Mouse (Mus musculus): Measurements from ENCODE around the gene Hist1h2bk.
"Not testable (repeated sequence)": the region's sequence is repeated elsewhere in the genome, so short reads cannot be mapped to it uniquely, and the experiment has no call there.

The Hist1h2bk gene

DNA sequence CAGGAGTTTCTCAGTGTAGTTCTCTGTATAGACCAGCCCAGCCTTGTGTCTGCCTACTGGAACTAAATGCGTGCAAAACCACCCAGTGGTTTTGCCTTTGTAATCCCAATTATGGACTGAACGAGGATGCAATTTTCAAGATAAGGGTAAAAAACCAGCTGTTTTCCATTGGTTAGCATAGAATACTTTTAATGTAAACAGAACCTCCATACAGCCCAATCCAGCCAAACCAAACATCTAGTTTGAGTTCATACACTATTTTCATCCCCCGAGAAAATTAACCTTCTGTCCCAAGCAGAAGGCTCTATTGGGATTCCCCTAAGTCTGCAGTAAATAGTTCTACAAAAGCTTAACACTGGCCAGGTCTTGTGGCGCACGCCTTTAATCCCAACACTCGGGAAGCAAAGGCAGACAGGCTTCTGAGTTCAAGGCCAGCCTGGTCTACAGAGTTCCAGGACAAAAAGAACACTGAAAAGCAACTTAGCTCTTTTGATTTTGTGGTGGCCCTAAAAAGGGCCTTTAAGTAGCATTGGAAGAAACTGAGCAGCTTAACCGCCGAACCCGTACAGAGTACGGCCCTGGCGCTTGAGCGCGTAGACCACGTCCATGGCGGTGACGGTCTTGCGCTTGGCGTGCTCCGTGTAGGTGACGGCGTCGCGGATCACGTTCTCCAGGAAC lies 4.9 kb downstream of the Hist1h2bk start:
- ATAC-seq (ENCODE audit: low TSS enrichment): no peak

DNA sequence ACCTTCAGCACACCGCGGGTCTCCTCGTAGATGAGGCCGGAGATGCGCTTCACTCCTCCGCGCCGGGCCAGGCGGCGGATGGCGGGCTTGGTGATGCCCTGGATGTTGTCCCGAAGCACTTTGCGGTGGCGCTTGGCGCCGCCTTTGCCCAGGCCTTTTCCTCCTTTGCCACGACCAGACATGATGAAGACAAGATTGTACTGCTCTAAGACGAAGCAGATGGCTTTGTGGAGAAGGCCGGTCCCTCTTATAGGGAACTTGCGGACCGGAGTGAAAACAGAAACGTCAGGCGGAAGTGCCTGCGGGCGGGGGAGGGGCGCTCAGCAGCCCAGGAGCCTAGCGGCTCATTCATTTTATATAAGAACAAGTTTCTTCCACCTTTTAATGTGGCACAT lies 5.5 kb downstream of the Hist1h2bk start, which contains the start of gene Hist1h4i:
TSS of gene Hist1h4i (minus strand) at position 221 of the 395 bp plus-strand sequence.
- peak; percentile 81 for ATAC-seq (ENCODE audit: low TSS enrichment)

DNA sequence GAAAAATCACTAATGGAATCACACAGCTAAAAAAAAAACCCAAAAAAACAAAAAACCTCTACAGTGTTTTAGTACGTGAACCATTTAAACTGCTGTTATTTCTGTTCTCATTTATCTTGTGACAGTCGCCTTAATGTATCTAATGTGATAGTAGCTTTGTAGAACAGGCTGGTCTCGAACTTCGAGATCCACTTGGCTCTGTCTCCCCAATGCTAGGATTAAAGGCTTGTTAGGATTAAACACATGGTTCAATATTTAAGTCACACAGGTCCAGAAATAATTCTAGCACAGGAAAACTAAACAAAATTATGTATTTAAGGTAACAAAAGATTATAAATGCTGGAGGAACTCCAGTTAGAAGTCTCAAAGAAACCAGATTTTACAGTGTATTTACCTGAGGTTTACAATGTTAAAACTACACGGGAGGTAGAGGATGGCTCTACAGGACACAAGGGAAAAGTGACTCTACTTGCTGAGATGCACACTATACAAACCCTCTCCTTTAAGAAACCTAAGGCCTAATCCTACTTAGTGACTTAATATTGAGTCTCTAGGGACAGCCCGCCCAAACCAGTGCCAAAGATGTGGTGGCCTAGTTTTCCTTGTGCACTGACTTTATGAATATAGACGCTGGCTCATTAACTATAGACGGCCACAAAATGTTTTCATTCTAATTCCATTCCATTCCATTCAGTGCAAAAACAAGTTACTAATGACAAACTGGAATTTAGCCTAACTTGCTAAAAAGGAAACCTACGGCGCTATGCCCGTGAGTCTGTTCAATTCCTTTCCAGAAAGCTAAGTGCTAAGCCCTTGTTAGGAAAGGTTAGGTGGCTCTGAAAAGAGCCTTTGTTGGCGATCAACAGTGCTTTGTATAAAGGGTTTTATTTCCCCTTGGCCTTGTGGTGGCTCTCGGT lies 6.2 kb downstream of the Hist1h2bk start:
- ATAC-seq (ENCODE audit: low TSS enrichment): no peak

DNA sequence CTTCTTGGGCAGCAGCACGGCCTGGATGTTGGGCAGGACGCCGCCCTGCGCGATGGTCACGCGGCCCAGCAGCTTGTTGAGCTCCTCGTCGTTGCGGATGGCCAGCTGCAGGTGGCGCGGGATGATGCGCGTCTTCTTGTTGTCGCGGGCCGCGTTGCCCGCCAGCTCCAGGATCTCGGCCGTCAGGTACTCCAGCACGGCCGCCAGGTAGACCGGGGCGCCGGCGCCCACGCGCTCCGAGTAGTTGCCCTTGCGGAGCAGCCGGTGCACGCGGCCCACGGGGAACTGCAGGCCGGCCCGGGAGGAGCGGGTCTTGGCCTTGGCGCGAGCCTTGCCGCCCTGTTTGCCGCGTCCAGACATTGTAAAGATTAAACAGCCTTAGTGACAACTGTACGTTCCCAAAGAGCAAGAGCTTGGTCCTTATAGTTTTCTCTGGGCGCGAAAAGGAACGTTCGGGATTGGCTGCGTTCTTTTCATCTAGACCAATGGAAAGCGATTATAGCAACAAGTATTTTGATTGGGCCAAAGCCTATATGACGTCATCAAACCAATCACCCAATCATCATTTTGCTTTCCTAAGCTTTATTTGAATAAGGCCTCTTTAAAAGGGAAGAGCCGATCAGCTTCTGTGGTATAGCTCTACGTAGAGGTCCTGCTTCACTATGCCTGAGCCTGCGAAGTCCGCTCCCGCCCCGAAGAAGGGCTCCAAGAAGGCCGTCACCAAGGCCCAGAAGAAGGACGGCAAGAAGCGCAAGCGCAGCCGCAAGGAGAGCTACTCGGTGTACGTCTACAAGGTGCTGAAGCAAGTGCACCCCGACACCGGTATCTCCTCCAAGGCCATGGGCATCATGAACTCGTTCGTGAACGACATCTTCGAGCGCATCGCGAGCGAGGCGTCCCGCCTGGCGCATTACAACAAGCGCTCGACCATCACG lies 7.2 kb downstream of the Hist1h2bk start, which contains the start of the genes Hist1h2ag and Hist1h2bj:
TSS of gene Hist1h2ag (minus strand) at position 377 of the 935 bp plus-strand sequence.
TSS of gene Hist1h2bj (plus strand) at position 647 of the 935 bp plus-strand sequence.
- peak; percentile 91 for ATAC-seq (ENCODE audit: low TSS enrichment)

DNA sequence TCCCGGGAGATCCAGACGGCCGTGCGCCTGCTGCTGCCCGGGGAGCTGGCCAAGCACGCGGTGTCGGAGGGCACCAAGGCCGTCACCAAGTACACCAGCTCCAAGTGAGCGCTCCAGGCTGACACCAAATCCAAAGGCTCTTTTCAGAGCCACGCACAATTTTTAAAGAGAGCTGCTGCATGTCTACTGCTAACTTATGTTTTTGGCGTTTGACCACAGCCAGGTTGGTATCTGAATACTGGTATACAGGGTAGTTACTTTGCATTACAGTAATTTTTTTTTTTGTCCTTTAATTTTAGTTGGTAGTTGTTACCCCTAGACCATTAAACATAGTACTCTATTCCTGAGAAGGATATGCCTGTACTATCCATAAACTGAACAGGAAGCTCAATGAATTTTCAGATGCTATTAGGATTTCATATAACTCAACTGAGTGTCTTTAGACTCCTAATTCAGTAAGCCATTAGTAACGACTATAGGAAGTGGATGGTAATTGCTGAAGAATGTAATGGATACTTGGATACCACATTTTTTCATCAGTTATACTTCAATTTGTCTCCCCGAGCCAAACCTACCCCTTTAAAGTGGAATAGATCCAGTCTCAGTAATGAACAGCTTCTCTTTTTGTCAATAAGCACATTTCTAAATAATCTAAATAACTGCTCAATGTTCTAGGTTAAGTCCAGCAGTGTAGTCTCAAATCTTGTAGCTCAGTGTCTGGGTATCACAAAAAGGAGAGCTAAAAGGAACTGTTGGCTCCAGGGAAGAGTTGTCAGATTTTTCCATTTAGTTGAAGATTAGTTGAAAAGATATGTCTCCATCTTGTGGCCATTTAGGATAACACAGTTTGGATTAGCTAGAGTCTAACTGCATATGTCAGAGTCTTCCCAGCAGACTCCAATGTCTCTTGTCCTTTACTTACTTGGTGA lies 8.1 kb downstream of the Hist1h2bk start:
- peak; percentile 62 for ATAC-seq (ENCODE audit: low TSS enrichment)

DNA sequence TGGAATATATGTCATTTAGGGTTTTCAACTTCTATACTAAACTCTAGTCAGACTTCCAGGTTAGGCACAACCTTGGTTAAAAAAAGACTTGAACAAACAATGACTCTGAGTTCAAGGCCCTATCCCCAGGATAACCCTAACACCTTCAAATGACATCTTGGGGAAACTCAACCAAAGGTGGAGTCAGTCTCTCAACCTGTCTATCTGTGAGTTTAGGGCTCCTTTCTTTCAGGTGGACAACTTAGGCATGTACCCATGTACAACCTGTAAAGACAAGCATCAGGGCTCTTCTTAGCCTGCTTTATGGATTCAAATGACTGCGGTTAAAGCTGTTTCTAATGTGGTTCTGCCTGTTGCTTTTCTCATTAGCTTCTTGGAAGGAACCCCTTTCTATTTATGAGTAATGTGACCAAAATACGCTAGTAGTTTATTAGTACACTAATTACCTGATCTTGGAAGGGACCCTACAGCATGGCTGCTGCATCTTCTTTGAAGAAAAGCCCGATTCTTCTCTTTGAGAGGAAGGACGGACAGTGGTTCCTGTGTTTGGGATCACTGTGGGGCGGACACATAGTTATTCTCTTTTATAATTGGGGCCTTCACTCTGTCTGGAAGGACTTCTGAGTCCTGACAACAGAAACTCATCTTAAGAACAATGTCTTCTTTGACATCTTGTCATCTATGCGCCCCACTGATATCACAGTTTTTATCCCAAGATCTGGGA lies 8.9 kb downstream of the Hist1h2bk start:
- ATAC-seq (ENCODE audit: low TSS enrichment): no peak

- ATAC-seq (ENCODE audit: low TSS enrichment): no peak
These were observed 9.6 kb downstream of the Hist1h2bk start for GRCm38 (mm10) chr13:22045311-22045710.

DNA sequence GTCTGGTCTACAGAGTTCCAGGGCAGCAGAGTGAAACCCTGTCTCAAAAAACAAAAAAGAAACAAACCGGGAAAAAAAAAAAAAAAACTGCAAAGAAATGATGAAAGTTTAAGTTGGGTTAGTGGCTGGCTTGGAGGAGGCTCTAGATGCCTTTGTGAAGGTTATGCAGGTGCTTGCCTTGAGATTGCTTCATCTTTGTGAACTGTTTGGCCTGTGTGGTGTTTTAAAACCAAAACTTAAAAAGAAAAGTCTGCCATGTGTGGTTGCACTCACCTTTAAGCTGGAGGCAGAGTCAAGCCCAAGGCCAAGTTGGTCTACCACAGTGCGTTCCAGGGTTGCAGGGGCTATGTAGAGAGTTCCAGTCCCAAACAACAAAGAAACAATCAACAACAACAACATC lies 13.4 kb downstream of the Hist1h2bk start:
- ATAC-seq (ENCODE audit: low TSS enrichment): no peak

DNA sequence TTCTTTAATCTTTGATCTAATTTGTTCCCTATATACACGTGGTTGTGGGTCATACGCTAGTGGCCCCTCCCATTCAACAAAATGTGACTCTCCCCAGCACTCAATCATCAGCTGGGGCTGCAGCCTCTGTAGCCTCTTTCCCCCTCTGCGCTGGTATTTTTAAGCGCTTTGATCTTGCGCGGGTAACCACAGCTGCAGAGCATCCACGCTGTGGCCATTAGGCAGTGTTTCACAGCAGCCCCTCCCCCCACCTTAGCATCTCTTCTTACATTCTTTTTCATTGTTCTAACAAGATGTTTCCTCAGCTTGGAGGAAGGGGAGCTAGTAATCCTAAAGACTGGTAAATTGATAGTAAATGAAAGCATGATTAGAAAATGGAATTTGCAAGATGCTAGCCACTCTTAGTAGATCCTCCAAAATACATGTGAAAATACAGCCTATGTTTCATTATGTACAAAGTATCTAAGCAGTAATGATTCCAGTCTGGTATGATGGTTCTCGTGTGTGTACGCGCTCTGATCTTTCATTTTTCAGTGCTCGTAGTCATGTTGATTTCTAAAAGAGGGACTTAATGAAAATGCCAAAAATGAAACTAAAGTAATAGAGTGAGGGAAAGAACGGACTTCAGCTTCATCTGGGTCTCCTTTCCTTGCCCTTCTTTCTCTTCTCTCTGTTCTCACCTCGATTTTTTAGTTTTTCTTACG lies 14.2 kb downstream of the Hist1h2bk start:
- ATAC-seq (ENCODE audit: low TSS enrichment): 0 out of 2 replicates have a peak, but pooled peaks have one; percentile 9

DNA sequence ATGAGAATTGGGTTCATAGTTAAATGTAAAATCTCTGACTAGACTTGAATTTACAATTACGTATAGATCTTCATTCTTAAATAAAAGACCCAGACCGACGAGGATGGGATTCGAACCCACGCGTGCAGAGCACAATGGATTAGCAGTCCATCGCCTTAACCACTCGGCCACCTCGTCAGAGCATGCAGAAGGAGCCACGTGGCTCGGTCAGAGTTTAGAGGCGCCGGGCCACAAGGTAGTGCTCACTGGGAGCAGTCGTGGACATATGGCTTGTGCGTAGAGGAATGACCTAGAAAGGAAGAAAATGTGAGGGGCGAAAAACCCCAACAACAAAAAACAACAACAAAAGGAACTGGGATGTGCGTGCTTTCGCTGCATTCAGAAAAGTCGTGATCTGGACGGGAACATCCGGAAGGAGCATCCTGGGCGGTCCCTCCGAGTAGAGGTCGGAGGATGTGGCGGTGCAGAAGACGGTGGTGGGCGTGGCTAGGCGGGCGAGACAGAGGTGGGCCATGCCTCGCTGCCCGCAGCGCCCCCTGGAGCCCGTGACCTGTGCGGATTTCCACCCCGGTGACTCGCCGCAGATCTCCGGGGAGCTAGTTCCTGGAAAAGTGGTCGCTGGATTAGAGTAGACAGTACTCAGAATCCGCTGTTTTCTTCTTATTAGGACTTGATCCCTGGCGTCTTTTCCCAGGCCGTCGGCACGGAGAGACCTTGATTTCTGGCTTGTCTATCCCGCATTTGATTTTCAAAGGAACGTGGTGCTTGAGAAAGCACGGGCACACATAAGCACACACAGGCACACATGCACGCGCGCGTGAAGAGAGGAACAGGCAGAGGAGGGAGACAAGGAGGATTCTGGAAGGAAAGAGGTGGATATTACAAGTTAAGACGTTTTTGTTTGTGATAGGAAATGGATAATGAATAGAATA lies 15.2 kb downstream of the Hist1h2bk start:
- peak; percentile 94 for ATAC-seq (ENCODE audit: low TSS enrichment)

GRCm38 (mm10) chr13:22051523-22051859 lies 15.8 kb downstream of the Hist1h2bk start:
- ATAC-seq (ENCODE audit: low TSS enrichment): no peak

DNA sequence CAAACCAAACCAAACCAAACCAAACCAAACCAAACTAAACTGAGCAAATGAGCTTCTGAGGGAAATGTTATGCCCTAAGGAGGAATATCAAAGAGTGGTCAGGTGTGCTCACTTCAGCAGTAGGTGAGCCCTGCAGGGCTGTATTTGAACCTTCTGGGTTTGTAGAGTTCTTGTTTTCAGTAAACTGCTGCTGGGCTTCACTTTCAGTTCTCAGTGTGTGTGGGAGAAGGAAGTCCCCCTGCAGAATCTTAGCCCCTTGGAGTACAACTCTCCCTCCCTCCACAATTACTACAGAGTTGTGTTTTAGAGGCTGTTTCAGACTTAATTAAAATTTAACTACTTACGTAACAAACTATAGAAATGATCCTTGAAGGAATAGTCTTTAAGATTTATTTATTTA lies 18.1 kb downstream of the Hist1h2bk start:
- no peak for ATAC-seq (ENCODE audit: low TSS enrichment)

GRCm38 (mm10) chr13:22061422-22061821 lies 25.8 kb downstream of the Hist1h2bk start:
- ATAC-seq (ENCODE audit: low TSS enrichment): no peak

DNA sequence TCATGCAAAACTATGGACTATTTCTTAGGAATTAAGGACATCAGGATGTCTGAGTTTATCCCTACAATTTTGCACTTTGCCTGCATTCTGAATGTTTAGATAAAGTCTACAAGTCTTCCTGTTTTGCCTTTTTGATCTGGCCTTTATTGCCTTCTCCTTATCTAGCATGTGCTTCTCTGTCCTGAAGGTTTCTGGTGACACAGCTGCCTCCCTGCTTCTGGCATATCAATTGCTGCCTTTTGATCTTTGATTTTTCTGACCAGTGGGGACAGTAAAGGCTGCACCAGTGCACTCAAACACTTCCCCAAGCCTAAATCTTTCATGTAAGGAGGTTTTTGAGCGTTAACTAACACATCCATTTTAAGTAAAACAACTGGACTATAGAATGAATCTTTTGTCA lies 27.8 kb downstream of the Hist1h2bk start:
- ATAC-seq (ENCODE audit: low TSS enrichment): no peak

DNA sequence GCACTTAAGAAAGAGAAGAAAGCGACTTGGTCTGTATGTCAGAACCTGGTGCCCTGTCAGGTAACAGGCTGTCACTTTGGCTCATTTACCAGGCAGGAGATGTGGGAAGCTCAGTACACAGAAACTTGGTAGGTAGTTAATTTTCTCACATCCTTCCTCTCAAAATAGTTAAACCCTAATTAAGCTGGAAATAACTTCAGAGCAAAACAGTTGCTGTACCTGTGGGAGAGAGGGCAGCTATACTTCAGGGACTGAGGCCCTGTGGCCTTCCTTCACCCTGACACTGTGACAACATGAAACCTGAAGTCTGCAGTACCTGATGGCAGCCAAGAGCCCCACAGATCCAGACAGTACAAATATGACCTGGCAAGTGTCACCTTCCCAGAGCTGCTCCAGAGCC lies 48.5 kb downstream of the Hist1h2bk start, which contains the start of gene Vmn1r188:
TSS of gene Vmn1r188 (plus strand) at position 301 of the 400 bp plus-strand sequence.
- ATAC-seq (ENCODE audit: low TSS enrichment): not testable (repeated sequence)
